Mouse (Mus musculus) kidney, postnatal 4 days (tissue): ENCODE results near the gene Nppc.

ENCODE experiments used
- DNase-seq, 2 experiments: peaks; one replicate each; pipeline ENCODE4 v3.0.0; 2021; ENCODE audit warnings: mixed read lengths in 2 of 2

Gene Nppc

GRCm38 (mm10) chr1:86670279-86671038, at the start of gene Nppc:
Gene Nppc, minus strand, starts transcription at chr1:86670571.
- DNase-seq: peak; percentile 77 to 86

GRCm38 (mm10) chr1:86719391-86719790, 49.0 kb upstream of the Nppc start:
- no peak for DNase-seq

- no peak for DNase-seq
These were observed 47.8 kb upstream of the Nppc start for GRCm38 (mm10) chr1:86718190-86718589.

GRCm38 (mm10) chr1:86713054-86713453, 42.7 kb upstream of the Nppc start:
- DNase-seq: no peak

GRCm38 (mm10) chr1:86712045-86712444, 41.7 kb upstream of the Nppc start:
- DNase-seq: no peak

- no peak for DNase-seq
These were observed 39.2 kb upstream of the Nppc start for GRCm38 (mm10) chr1:86709546-86709945.

- DNase-seq: no peak
These were observed 35.1 kb upstream of the Nppc start for GRCm38 (mm10) chr1:86705461-86705860.

- no peak for DNase-seq
These were observed 33.6 kb upstream of the Nppc start for GRCm38 (mm10) chr1:86703965-86704326.

GRCm38 (mm10) chr1:86703300-86703964, 33.1 kb upstream of the Nppc start, which contains the start of gene Dis3l2:
Gene Dis3l2, plus strand, starts transcription at chr1:86703808.
- peak; percentile 90 to 94 for DNase-seq

GRCm38 (mm10) chr1:86700367-86700766, 30.0 kb upstream of the Nppc start:
- DNase-seq: no peak

GRCm38 (mm10) chr1:86699346-86700136, 29.2 kb upstream of the Nppc start:
- no peak for DNase-seq

GRCm38 (mm10) chr1:86698721-86699120, 28.4 kb upstream of the Nppc start:
- no peak for DNase-seq

GRCm38 (mm10) chr1:86696948-86697347, 26.6 kb upstream of the Nppc start:
- no peak for DNase-seq

GRCm38 (mm10) chr1:86691027-86691426, 20.7 kb upstream of the Nppc start:
- DNase-seq: no peak

- DNase-seq: no peak
These were observed 16.9 kb upstream of the Nppc start for GRCm38 (mm10) chr1:86687236-86687635.

- DNase-seq: no peak
These were observed 8.3 kb upstream of the Nppc start for GRCm38 (mm10) chr1:86678667-86679066.

- DNase-seq: no peak
These were observed 7.3 kb upstream of the Nppc start for GRCm38 (mm10) chr1:86677624-86678023.

- DNase-seq: no peak
These were observed 4.8 kb upstream of the Nppc start for GRCm38 (mm10) chr1:86675126-86675525.

- DNase-seq: no peak
These were observed 4.0 kb upstream of the Nppc start for GRCm38 (mm10) chr1:86674385-86674784.

- peak; percentile 82 to 88 for DNase-seq
These were observed 658 bp downstream of the Nppc start for GRCm38 (mm10) chr1:86669552-86670273.

GRCm38 (mm10) chr1:86665091-86665490, 5.3 kb downstream of the Nppc start:
- no peak for DNase-seq

- DNase-seq: no peak
These were observed 13.3 kb downstream of the Nppc start for GRCm38 (mm10) chr1:86657071-86657470.

GRCm38 (mm10) chr1:86652675-86653074, 17.7 kb downstream of the Nppc start:
- DNase-seq: no peak
